Mouse (Mus musculus) forebrain, embryonic 11.5 days (tissue): ENCODE measurements around the gene Ak5. TPM values are rescaled to one million over a fixed set of nuclear protein-coding genes. Genes with fewer than 3 reads are reported as not detected.
A peak's percentile ranks its signal among the peaks of the same experiment; 100 is the strongest.
"Not testable (repeated sequence)": the region's sequence is repeated elsewhere in the genome, so short reads cannot be mapped to it uniquely, and the experiment has no call there.

Experiments used
- ATAC-seq: fragments of 200-750 bp; cut with Nextera tagmentation; replicated peaks from 2 replicates; pipeline ENCODE4 v1.8.0; 2017; ENCODE audit warnings: moderate TSS enrichment; ENCODE audit not compliant: low FRiP score
- DNase-seq: peaks from one replicate; pipeline ENCODE4 v3.0.0-alpha.2; 2017; ENCODE audit warnings: low spot score
- H3K27ac ChIP-seq: fragments of 300-500 bp; sonication (generic); 2 replicates; pipeline ENCODE4 v1.5.1; 2014; ENCODE audit warnings: low read depth, low read length
- H3K27me3 ChIP-seq: fragments of 300-500 bp; sonication (generic); 2 replicates; pipeline ENCODE4 v1.6.1; 2014; ENCODE audit warnings: mild to moderate bottlenecking, low read length, mixed read lengths; ENCODE audit not compliant: control insufficient read depth, insufficient read depth
- H3K36me3 ChIP-seq: fragments of 300-500 bp; sonication (generic); 2 replicates; pipeline ENCODE4 v1.6.1; 2014; ENCODE audit warnings: mild to moderate bottlenecking, low read length, moderate library complexity, mixed read lengths; ENCODE audit not compliant: control insufficient read depth, insufficient read depth
- H3K4me1 ChIP-seq: fragments of 300-500 bp; sonication (generic); replicated peaks from 2 replicates; pipeline ENCODE4 v1.6.1; 2014; ENCODE audit warnings: low read length, mixed read lengths; ENCODE audit not compliant: control insufficient read depth, insufficient read depth
- H3K4me2 ChIP-seq: fragments of 300-500 bp; sonication (generic); 2 replicates; pipeline ENCODE4 v1.6.1; 2014; ENCODE audit warnings: low read depth, mild to moderate bottlenecking, low read length, moderate library complexity, mixed read lengths; ENCODE audit not compliant: severe bottlenecking
- H3K4me3 ChIP-seq: fragments of 300-500 bp; sonication (generic); 2 replicates; pipeline ENCODE4 v1.5.1; 2014; ENCODE audit warnings: low read depth, low read length
- H3K9ac ChIP-seq: fragments of 300-500 bp; sonication (generic); 2 replicates; pipeline ENCODE4 v1.6.1; 2014; ENCODE audit warnings: low read length
- H3K9me3 ChIP-seq: fragments of 300-500 bp; sonication (generic); 2 replicates; pipeline ENCODE4 v1.6.1; 2016; ENCODE audit warnings: low read length, mixed read lengths; ENCODE audit not compliant: control insufficient read depth
- WGBS: fragments of 180-500 bp; shearing (Covaris S2); extraction: QIAGEN DNeasy Blood & Tissue Kit; methylation state at CpG from one replicate; pipeline ENCODE4 v1.1.7; 2014; 5-methylcytosine and 5-hydroxymethylcytosine counted together
- polyA plus RNA-seq: library from polyadenylated mRNA; unstranded; fragments of >200 nt; fragmentation: Nextera tagmentation; extraction: Ambion mirVana; gene quantifications from 2 replicates; pipeline ENCODE4 v1.2.1, GENCODE M21; 2014

Gene Ak5
- polyA plus RNA-seq, 1 experiment from 2014 or later: 0.87 TPM

DNA sequence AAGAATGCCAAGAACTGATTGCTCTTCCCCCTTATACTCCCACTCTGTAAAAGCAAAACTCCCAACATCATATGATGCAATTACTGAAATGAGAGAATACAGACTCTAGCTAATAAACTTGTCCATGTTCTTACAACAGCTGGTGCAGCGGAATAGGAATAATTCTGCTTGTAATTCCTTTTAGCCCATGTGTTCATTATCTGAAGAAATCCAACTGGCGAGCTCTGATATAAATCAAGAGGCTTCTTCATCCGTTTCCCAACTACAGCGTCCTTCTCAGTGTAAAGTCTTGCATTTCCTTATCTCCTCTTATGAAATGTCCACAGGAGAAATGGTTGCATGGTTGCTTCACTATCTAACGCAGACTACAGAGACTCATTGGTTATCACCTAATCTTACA, 59.1 kb downstream of the Ak5 start:
- no peak for ATAC-seq
- Histone ChIP-seq H3K4me2 (no peak overlapping the region), H3K9ac (no peak overlapping the region)

DNA sequence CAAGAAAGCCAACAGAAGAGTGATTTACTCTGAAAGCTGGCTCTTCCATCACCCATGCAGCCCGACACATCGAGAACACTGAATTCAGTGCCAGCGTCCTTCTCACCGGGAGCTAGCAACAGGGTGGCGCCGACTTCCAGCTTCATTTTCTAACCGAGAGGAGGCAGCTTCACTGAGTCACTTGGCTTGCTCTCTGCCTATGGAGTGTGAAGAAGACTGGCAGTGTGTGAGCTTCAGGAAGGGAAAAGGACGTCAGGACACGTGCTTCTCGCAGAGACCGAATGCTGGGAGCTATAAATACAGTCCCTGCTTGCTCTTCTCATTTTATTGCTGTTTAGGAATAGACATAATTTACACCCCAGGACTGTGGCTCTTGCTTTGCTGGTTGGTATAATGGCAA, 62.3 kb downstream of the Ak5 start:
- Histone ChIP-seq H3K4me2 (no peak overlapping the region), H3K9ac (no peak overlapping the region), H3K27me3 (no peaks in the 10 kb centered on the region), H3K36me3 (no peaks in the 10 kb centered on the region), H3K4me3 (no peak overlapping the region), H3K27ac (no peak overlapping the region), H3K4me1 (no peaks in the 10 kb centered on the region), H3K9me3 (no peaks in the 10 kb centered on the region)
- no peak for DNase-seq
- WGBS: 87% methylated on average over 11 of the region's 11 CpGs
- ATAC-seq: no peak

More for the DNA sequence above, 59.1 kb downstream of the Ak5 start:
- no peaks in the 10 kb centered on the region for H3K27me3 ChIP-seq
- WGBS: 92% methylated on average over 5 of the region's 5 CpGs
- no peak overlapping the region for H3K27ac ChIP-seq
- H3K4me1 ChIP-seq: no peaks in the 10 kb centered on the region; the same call in 1 of the 2 replicates
- H3K4me3 ChIP-seq: no peak overlapping the region
- no peaks in the 10 kb centered on the region for H3K36me3 ChIP-seq
- H3K9me3 ChIP-seq: no peaks in the 10 kb centered on the region
- no peak for DNase-seq

DNA sequence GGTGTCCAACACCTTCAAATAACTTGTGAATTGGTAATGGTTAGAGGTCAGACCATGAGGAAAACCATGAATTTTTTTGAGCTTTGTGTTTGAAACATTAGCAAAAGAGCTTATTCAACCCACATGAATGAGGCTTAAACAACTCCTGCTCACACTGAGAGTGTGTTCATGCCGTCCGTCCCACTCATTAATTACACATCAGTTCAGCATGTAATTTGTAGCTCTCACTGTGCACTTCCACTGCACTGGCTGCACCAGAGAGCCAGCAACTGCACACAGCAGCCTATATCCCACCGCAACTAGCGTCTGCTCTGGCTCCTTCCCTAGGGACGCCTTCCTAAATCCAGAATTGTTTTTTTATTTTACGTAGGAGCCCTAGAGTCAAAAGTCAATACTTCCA, 68.5 kb downstream of the Ak5 start:
- no peaks in the 10 kb centered on the region for H3K9me3 ChIP-seq
- DNase-seq: no peak
- WGBS: 57% methylated on average over 6 of the region's 6 CpGs
- H3K4me2 ChIP-seq: no peak overlapping the region
- H3K4me1 ChIP-seq: no peaks in the 10 kb centered on the region
- peak; percentile 36; the same call in 1 of the 2 replicates for ATAC-seq
- H3K36me3 ChIP-seq: no peaks in the 10 kb centered on the region
- H3K27me3 ChIP-seq: no peaks in the 10 kb centered on the region
- H3K4me3 ChIP-seq: no peak overlapping the region
- H3K27ac ChIP-seq: no peak overlapping the region
- H3K9ac ChIP-seq: no peak overlapping the region

DNA sequence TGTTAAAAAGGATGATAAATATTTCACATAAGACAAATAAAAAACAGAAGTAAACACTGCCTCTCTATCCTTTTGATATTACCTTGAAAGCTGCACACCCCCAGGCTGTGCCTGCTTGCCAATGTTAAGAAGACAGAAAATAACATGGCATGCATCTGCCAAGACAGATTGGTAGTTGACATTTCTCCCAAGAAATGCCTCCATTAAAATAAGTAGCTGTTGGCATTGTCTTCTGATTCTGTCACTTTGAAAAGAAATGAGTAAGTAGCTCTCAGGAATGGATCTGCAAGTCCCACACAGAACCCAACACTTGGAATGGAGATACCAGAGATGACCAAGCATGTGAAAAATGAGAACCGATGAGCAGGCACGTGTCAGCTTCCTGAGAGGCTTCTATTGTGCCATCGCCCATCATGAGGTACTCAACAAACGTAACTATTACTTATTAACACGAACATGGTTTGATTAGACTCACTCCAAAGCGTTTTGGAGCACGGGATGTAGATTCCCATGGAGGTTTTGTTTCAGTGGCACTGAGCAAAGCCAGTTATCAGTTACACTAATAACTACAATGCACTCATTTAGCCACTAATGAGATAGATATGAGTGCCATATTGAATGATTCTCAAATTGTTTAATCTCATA, 71.6 kb downstream of the Ak5 start:
- Histone ChIP-seq H3K4me3 (no peak overlapping the region), H3K36me3 (no peaks in the 10 kb centered on the region), H3K4me2 (no peak overlapping the region), H3K9me3 (no peaks in the 10 kb centered on the region), H3K9ac (no peak overlapping the region), H3K27me3 (no peaks in the 10 kb centered on the region), H3K4me1 (no peaks in the 10 kb centered on the region), H3K27ac (no peak overlapping the region)
- DNase-seq (no peak), ATAC-seq (no peak)
- 87% methylated on average over 7 of the region's 7 CpGs for WGBS

DNA sequence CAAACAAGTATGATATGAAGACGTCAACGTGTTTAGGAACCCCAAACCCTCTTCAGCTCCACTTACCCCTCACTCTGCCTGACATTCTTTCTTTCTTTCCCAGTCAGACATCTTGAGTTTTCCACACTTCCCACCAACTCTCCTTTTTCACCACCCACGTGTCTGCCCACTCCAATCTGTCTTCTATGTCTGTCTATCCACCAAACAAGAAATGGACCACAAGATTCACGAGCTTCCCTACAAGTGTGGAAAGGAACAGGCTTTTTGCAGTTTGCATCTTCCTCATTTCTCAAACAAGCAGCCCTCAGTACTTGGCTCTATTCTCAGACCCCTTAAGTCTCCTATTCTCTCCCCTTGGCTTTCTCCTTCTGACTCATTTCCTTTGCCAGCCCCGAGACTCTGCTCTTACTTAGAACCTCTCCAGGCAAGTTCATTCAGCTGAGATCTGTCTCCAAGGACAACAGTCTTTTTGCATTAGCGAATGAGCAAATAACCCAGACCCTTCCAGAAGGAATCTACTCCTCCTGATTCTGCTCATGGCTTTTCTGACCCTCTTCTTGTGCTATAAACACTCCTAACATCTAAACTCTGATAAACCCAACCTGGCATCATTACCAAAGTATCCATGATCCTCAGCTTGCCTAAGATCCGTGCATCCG, 75.3 kb downstream of the Ak5 start:
- DNase-seq: no peak
- Histone ChIP-seq H3K9ac (no peak overlapping the region), H3K4me1 (no peaks in the 10 kb centered on the region), H3K9me3 (no peaks in the 10 kb centered on the region), H3K36me3 (no peaks in the 10 kb centered on the region), H3K4me3 (no peak overlapping the region), H3K27me3 (no peaks in the 10 kb centered on the region), H3K27ac (no peak overlapping the region), H3K4me2 (no peak overlapping the region)
- ATAC-seq: no peak
- 86% methylated on average over 8 of the region's 8 CpGs for WGBS

DNA sequence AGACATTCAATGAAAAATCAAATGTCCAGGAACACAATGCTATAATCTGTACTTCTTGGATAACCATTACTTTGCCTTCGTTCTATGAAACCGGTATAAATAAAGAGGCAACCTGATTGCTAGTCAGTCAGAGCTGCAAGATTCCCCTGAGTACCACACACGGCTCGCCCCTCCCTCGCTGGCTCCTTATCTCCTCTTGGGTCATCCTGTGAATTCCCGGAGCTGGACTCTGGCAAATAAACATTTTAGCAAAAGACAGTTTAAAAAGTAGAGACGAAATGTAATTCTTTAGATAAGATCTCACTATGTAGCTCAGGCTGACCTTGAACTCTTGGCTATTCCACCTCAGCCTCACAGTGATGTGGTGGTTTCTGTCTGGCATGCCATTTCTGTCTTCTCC, 77.7 kb downstream of the Ak5 start:
- no peak overlapping the region for H3K27ac ChIP-seq
- H3K4me3 ChIP-seq: no peak overlapping the region
- H3K9me3 ChIP-seq: no peaks in the 10 kb centered on the region
- no peak overlapping the region for H3K4me2 ChIP-seq
- no peak for ATAC-seq
- no peaks in the 10 kb centered on the region for H3K36me3 ChIP-seq
- H3K4me1 ChIP-seq: no peaks in the 10 kb centered on the region
- H3K9ac ChIP-seq: no peak overlapping the region
- WGBS: 89% methylated on average over 7 of the region's 7 CpGs
- no peak for DNase-seq
- H3K27me3 ChIP-seq: no peaks in the 10 kb centered on the region

DNA sequence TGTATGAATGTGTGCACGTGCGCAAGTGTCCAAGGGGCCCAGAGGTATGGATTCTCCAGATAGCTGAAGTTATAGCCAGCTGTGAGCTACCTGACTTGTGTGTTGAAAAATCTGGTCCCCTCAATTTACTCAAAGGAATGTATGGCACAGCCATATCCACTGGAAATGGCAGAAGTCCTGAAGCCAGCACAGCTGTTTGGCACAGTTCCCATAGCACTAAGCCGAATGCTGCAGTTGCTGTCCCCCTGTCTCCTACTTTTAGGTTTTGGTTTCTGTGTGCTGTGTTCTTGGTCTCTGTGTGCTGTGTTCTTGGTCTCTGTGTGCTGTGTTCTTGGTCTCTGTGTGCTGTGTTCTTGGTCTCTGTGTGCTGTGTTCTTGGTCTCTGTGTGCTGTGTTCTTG, 79.1 kb downstream of the Ak5 start:
- H3K36me3 ChIP-seq, H3K27me3 ChIP-seq, H3K27ac ChIP-seq, DNase-seq, H3K4me1 ChIP-seq, ATAC-seq, H3K9ac ChIP-seq, H3K4me3 ChIP-seq, H3K4me2 ChIP-seq, H3K9me3 ChIP-seq: not testable (repeated sequence)
- WGBS: 87% methylated on average over 3 of the region's 3 CpGs

DNA sequence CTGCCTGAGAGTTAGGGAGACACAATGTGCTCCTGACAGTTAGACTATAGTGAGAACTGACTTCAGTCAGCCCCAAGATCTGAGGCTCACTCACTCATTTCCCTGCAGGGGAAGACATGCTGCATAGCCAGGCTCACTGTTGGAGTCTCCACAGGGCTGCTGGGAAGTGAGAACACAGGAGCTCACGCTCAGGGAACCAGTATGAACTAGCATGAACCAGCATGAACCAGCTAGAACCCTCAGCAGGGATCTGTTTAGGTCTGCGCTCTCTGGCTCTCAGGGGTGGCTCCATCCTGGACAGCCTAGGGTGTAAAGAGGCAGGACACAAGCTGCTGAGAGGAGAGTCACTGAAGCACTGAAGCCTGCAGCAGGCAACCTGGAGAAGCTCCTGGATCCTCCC, 81.2 kb downstream of the Ak5 start:
- no peak overlapping the region for H3K9ac ChIP-seq
- no peaks in the 10 kb centered on the region for H3K9me3 ChIP-seq
- H3K4me3 ChIP-seq: no peak overlapping the region
- no peaks in the 10 kb centered on the region for H3K4me1 ChIP-seq
- H3K4me2 ChIP-seq: no peak overlapping the region
- WGBS: 75% methylated on average over 2 of the region's 2 CpGs
- H3K27ac ChIP-seq: no peak overlapping the region
- H3K27me3 ChIP-seq: no peaks in the 10 kb centered on the region
- no peak for DNase-seq
- H3K36me3 ChIP-seq: no peaks in the 10 kb centered on the region
- no peak for ATAC-seq

DNA sequence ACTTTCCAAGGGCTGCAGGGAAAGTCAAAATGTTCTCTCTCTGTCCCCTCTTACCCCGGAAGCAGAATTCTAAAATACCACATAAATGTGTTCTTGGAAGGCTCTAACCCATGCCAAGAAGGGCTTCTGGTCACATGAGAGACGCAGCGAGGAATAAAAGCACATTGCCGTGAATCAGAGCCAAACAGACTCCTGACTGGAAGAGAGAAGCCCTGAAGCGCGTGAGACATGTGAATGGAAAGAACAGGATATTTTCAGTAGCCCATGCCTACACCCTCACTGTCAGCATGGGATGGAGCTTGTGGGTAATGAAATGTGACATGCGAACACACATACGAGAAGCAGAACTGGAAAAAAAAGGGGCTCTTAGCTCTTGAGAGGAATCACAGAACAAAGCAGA, 82.0 kb downstream of the Ak5 start:
- H3K4me3 ChIP-seq: no peak overlapping the region
- H3K27ac ChIP-seq: no peak overlapping the region
- H3K4me1 ChIP-seq: no peaks in the 10 kb centered on the region
- H3K36me3 ChIP-seq: no peaks in the 10 kb centered on the region
- DNase-seq (no peak), ATAC-seq (no peak)
- H3K27me3 ChIP-seq: no peaks in the 10 kb centered on the region
- no peaks in the 10 kb centered on the region for H3K9me3 ChIP-seq
- H3K4me2 ChIP-seq: no peak overlapping the region
- WGBS: 90% methylated on average over 8 of the region's 8 CpGs
- no peak overlapping the region for H3K9ac ChIP-seq
